Comparison of ENCODE assay signal across 31 mouse cellular contexts in genomic region chr14:39240267-39240666, GRCm38 (mm10).
"Had no signal": no experiment of that assay in that cellular context is flagged by ENCODE, and none has a peak within 500 bp of the region (broad histone marks: within the 10 kb centered on the region; RNA-seq: fewer than 3 reads in every experiment).

No protein-coding gene starts in this region.

- H3K27ac ChIP-seq: limb, embryonic 10.5 days; limb, embryonic 12.5 days; limb, embryonic 13.5 days; limb, embryonic 15.5 days; liver, embryonic 12.5 days; liver, embryonic 13.5 days; liver, embryonic 14.5 days; liver, embryonic 15.5 days; lung, embryonic 15.5 days; macrophage; midbrain, embryonic 10.5 days; midbrain, embryonic 12.5 days; midbrain, embryonic 13.5 days; midbrain, embryonic 15.5 days had no signal

- H3K4me2 ChIP-seq: limb, embryonic 12.5 days; limb, embryonic 13.5 days; limb, embryonic 15.5 days; liver, embryonic 11.5 days; liver, embryonic 12.5 days; liver, embryonic 13.5 days; liver, embryonic 15.5 days; lung, embryonic 14.5 days; lung, embryonic 15.5 days; midbrain, embryonic 11.5 days; midbrain, embryonic 12.5 days; midbrain, embryonic 13.5 days; midbrain, embryonic 15.5 days had no signal

- H3K4me3 ChIP-seq: limb, embryonic 10.5 days; limb, embryonic 12.5 days; limb, embryonic 13.5 days; limb, embryonic 15.5 days; liver, embryonic 12.5 days; liver, embryonic 13.5 days; liver, embryonic 15.5 days; lung, embryonic 15.5 days; megakaryocyte, embryonic 14.5 days; midbrain, embryonic 10.5 days; midbrain, embryonic 12.5 days; midbrain, embryonic 13.5 days; midbrain, embryonic 15.5 days; myocyte had no signal

- H3K27me3 ChIP-seq: limb, embryonic 12.5 days; limb, embryonic 13.5 days; limb, embryonic 15.5 days; liver, embryonic 12.5 days; liver, embryonic 13.5 days; liver, embryonic 15.5 days; lung, embryonic 15.5 days; megakaryocyte, embryonic 14.5 days; midbrain, embryonic 12.5 days; midbrain, embryonic 13.5 days; midbrain, embryonic 15.5 days had no signal

- H3K9me3 ChIP-seq: limb, embryonic 10.5 days; limb, embryonic 12.5 days; limb, embryonic 13.5 days; limb, embryonic 15.5 days; liver, embryonic 12.5 days; liver, embryonic 13.5 days; liver, embryonic 15.5 days; lung, embryonic 15.5 days; megakaryocyte, embryonic 14.5 days; midbrain, embryonic 10.5 days; midbrain, embryonic 12.5 days; midbrain, embryonic 13.5 days; midbrain, embryonic 15.5 days had no signal

- H3K4me1 ChIP-seq: limb, embryonic 10.5 days; limb, embryonic 12.5 days; limb, embryonic 13.5 days; limb, embryonic 15.5 days; liver, embryonic 12.5 days; liver, embryonic 13.5 days; liver, embryonic 15.5 days; lung, embryonic 15.5 days; megakaryocyte, embryonic 14.5 days; midbrain, embryonic 10.5 days; midbrain, embryonic 12.5 days; midbrain, embryonic 13.5 days; midbrain, embryonic 15.5 days had no signal

- H3K36me3 ChIP-seq: limb, embryonic 10.5 days; limb, embryonic 12.5 days; limb, embryonic 13.5 days; limb, embryonic 15.5 days; liver, embryonic 12.5 days; liver, embryonic 13.5 days; liver, embryonic 15.5 days; lung, embryonic 15.5 days; midbrain, embryonic 10.5 days; midbrain, embryonic 12.5 days; midbrain, embryonic 13.5 days; midbrain, embryonic 15.5 days had no signal

- ATAC-seq: liver, embryonic 12.5 days; liver, postnatal 0 days; lung, postnatal 0 days; midbrain, embryonic 13.5 days; midbrain, embryonic 15.5 days; midbrain, embryonic 16.5 days had no signal

- H3K9ac ChIP-seq: limb, embryonic 12.5 days; limb, embryonic 13.5 days; limb, embryonic 15.5 days; liver, embryonic 12.5 days; liver, embryonic 13.5 days; liver, embryonic 14.5 days; liver, embryonic 15.5 days; liver, postnatal 0 days; lung, embryonic 14.5 days; lung, embryonic 15.5 days; midbrain, embryonic 12.5 days; midbrain, embryonic 13.5 days; midbrain, embryonic 15.5 days had no signal

- DNase-seq: left cerebral cortex, postnatal 4 days; liver; liver, embryonic 13.5 days; liver, postnatal 0 days; lung, adult 18-20 months; lung, adult 2 months; lung, embryonic 14.5 days; lung, postnatal 10 days; lung, postnatal 14 days; lung, postnatal 36 days; lung, postnatal 4 days; midbrain, embryonic 14.5 days had no signal
